Mouse (Mus musculus) natural killer cell, adult 2 months (primary cell): ENCODE results near the gene Gucy1b2.

Source experiments
- DNase-seq, 2 experiments: peaks; one replicate each; pipeline ENCODE4 v3.0.0; 2022; ENCODE audit warnings: low spot score in 2 of 2

Gucy1b2 gene

GRCm38 (mm10) chr14:62456239-62456747 is at the start of gene Gucy1b2:
TSS of gene Gucy1b2 (minus strand) at chr14:62456289.
- DNase-seq, result no peak

DNA sequence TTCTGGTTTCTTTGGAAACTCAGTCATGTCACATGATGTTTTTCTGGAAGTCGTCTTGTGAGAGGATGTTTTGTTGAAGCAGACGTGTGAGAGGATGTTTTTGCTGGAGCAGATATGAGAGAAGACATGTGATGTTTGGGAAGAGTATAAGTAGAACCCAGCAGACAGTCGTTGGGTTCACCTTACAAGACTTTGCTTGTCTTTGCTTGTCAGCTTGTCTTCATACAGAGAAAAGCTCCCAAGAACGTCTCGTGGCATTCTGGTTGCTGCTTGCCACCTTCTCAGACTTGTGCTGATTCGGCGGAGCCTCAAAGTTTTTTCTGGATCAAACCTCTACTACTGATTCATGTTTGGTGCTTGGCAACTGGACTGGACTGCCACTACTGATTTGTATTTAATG is 41.3 kb upstream of the Gucy1b2 start:
- DNase-seq, result no peak

- no peak for DNase-seq
Observed at GRCm38 (mm10) chr14:62496501-62496900, 40.4 kb upstream of the Gucy1b2 start.

GRCm38 (mm10) chr14:62493456-62493855 is 37.4 kb upstream of the Gucy1b2 start:
- no peak for DNase-seq

- peak in 1 of 2 experiments; percentile 32 for DNase-seq
Observed at GRCm38 (mm10) chr14:62492196-62492850, 36.2 kb upstream of the Gucy1b2 start.

DNA sequence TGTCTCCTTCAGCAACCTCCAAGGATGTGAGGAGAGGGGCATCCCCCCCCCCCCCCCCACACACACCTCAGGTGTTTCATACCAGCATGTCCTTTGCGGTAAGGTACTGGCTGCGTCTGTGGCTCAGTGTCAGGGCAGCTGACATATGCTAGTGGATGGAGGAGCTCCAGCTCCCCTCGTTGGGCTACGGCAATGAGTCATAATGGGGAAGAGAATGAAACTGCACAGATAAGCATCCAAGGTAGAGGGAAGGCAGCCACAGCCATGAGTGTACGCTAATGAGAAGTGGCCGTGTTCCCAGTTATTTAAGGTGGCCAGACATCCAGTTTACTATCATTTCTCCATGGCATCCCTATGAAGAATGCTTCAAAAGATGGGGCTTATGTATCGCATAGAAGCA is 32.2 kb upstream of the Gucy1b2 start:
- DNase-seq, result no peak

DNA sequence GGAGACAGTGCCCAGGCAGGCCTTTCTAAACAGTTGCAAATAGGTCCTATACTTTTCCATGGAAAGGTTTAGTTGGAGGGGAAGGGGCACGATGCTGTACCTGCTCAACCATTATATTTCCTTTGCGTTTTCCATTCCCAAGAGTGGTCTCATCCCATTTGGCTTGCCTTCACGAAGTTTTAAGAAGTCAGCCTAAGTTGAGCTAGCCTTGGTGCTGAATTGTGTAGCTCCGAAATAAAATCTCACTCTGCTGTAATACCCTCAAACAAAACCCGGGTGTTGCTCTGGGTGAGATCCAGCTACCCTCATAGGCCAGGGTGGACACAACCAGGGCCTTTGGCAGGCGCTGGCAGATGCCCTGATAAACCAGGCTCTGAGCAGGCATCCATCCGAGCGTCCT is 25.3 kb upstream of the Gucy1b2 start:
- no peak for DNase-seq

- DNase-seq, result no peak
Observed at GRCm38 (mm10) chr14:62479395-62479794, 23.3 kb upstream of the Gucy1b2 start.

GRCm38 (mm10) chr14:62474481-62474880 is 18.4 kb upstream of the Gucy1b2 start:
- no peak for DNase-seq

DNA sequence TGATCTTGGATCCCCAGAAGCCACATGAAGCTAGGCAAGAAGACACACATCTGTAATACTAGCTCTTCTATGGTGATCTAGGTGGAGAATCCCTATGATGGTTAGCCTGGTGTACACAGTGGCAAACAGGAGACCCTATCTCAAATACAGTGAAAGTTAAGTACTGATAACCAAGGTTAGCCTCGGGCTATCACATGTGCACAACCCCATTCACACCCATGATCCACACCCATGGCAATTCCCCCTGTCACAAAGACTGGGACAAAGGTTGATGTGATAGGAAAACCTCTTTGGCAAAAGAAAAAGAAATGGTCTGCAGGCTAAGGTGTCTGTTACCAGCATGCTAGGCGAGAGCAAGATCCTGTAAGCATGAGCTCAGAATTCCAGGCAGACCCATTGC is 16.0 kb upstream of the Gucy1b2 start:
- no peak for DNase-seq

- no peak for DNase-seq
Observed at GRCm38 (mm10) chr14:62468753-62469125, 12.7 kb upstream of the Gucy1b2 start.

DNA sequence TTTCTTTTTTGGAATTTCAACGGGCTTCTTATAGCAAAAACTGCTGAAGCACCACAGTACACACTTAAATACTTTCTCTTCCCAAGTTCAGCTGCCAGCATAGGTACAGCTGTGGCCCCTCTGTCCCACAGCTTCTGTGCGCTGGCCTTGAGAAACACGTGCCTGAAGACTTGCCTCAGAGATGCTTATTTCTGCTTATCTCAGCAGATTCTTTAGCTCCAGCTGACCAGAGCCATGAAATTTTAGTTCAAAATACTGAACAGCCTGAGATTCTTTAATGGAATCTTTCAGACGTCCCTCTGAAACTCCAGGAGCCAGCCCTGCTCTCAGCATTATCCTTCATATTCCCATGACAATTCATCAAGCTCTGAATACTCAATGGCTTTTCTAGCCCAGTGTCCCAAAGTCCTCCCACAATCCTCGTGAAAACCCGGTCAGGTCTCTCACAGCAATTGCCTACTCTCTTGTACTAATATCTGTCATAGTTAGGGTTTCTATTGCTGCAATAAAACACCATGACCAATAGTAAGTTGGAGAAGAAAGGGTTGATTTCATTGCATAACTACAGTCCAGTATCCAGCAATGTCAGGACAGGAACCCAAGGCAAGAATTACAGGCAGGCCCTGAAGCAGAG is 12.1 kb upstream of the Gucy1b2 start:
- no peak for DNase-seq

- no peak for DNase-seq
Observed at GRCm38 (mm10) chr14:62464966-62465365, 8.9 kb upstream of the Gucy1b2 start.

DNA sequence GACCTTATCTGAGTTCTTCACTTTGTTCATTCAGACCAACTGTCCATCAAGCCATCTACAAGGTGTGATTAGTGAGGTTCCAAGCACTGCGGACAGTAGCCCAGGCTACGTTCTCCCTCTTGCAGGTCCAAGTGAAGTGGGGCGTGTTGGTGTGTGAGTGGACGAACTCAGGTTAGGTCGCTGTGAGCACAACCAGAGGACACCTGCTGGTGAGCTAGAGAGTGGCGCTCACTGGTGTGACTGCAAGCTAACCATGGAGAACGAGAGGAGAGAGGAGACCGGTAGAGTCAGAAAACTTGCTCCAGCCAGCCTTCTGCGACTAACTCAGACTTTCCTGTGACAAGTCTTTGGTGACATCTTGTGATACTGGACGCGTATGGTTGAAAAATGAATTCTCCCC is 3.5 kb upstream of the Gucy1b2 start:
- no peak for DNase-seq

- peak; percentile 30 to 62 for DNase-seq
Observed at GRCm38 (mm10) chr14:62457420-62458181, 1.5 kb upstream of the Gucy1b2 start.

DNA sequence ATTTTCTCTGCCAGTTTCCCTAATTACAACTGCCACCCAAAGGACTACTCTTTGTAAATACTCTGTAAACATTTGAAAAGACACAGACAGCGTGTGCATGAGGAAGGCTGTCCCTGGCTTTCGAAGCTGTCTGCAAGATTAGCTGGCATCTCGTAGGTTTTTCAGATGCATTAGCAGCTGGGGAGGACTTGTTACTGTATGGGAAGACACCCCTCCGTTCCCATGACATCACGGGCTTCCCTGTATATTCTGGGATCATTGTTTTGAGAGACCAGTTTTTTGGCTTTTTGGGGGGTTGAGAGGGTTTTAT is 564 bp downstream of the Gucy1b2 start:
- no peak for DNase-seq

GRCm38 (mm10) chr14:62454760-62455569 is 1.1 kb downstream of the Gucy1b2 start:
- no peak for DNase-seq

GRCm38 (mm10) chr14:62454136-62454535 is 2.0 kb downstream of the Gucy1b2 start:
- DNase-seq, result no peak

DNA sequence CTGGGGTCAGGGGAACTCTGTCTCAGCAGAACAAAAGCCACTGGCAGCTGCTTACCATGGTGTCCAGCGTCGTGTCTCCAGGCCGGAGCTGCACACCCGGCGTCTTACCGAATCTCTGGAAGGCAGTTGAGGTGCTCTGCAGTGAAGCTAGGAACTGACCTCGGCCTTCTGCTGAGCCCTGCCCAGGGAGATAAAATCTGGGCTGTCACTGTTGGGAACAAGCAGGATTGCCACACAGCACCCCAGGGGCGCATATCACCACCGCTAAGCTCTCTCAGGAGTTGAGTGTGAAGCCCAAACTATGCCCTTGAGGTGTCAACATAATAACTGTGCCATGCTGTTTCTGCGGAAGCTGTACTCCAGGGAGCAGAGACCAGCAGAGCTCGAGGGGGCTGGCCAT is 2.8 kb downstream of the Gucy1b2 start:
- DNase-seq, result no peak

DNA sequence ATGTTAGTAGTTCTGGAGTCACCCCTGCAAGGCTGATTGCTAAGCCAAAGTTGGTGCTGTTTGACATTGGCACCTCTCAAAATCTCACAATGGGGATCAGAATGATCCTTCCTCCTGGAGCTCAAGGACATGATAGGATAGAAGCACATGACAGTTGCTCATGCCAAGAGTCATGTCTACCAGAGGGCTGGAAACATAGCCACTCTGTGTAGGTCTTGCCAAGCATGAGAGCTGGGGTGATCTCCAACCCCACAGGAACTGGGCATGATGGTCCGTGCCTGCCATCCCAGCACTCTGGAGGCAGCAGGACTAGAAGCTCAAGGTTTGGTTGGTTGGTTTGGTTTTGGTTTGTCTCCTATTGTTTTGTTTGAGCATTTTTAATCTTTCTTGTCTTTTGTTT is 5.4 kb downstream of the Gucy1b2 start:
- DNase-seq, result no peak

- no peak for DNase-seq
Observed at GRCm38 (mm10) chr14:62447214-62447548, 8.9 kb downstream of the Gucy1b2 start.
